Mouse (Mus musculus): ENCODE results near the gene Pex1. TPM values are rescaled to one million over a fixed set of nuclear protein-coding genes. Genes with fewer than 3 reads are reported as not detected.
"Not testable (repeated sequence)": the region's sequence is repeated elsewhere in the genome, so short reads cannot be mapped to it uniquely, and the experiment has no call there.

Gene Pex1
- total and polyA plus RNA-seq, 3 experiments, result 6.3 to 19.4 TPM; not detected in 1

- Histone ChIP-seq H3K4me3 (ENCODE audit: control insufficient read depth in 1 of 2, insufficient read depth in 1 of 2, low read depth in 2 of 2, low read length in 2 of 2) (peak overlapping the region; percentile 50 to 56), H3K36me3 (ENCODE audit: control insufficient read depth in 1 of 2, insufficient read depth in 2 of 2, low read length in 2 of 2) (peaks cover 0 to 23% of the 10 kb centered on the region in 2 experiments; a peak in 2 of 4 replicates), H3K4me1 (ENCODE audit: control insufficient read depth in 1 of 2, insufficient read depth in 2 of 2, low read length in 2 of 2) (peaks cover 6 to 25% of the 10 kb centered on the region in 2 experiments), H3K9ac (ENCODE audit: control insufficient read depth, low read depth, low read length, poor library complexity, severe bottlenecking) (peak overlapping the region; percentile 81), H3K27ac (ENCODE audit: control insufficient read depth, low read depth, low read length) (peak overlapping the region; percentile 97)
- not testable (repeated sequence) for H3K79me2 ChIP-seq (ENCODE audit: control insufficient read depth, insufficient read depth, low read length, poor library complexity); H3K9me3 ChIP-seq (replicated peaks; ENCODE audit: insufficient read depth, low read length); H3K27me3 ChIP-seq (ENCODE audit: control insufficient read depth in 1 of 2, insufficient read depth in 2 of 2, low read length in 2 of 2)
- TF ChIP-seq NELFE (IDR thresholded peaks at IDR 0.05; ENCODE audit: low read depth, low read length) (peak; percentile 62), TBP (IDR thresholded peaks at IDR 0.05; ENCODE audit: low read depth, low read length) (peak; percentile 50; the same call in 1 of the 2 replicates), NRF1 (IDR thresholded peaks at IDR 0.05; ENCODE audit: insufficient read depth, low read depth, low read length, poor library complexity, severe bottlenecking) (peak; percentile 33; the same call in 1 of the 2 replicates), MAX (IDR thresholded peaks at IDR 0.05; ENCODE audit: low read length) (peak; percentile 44; the same call in 1 of the 2 replicates), HCFC1 (IDR thresholded peaks at IDR 0.05; ENCODE audit: low read depth, low read length) (peak; percentile 52; the same call in 1 of the 2 replicates), EP300 (IDR thresholded peaks at IDR 0.05; ENCODE audit: low read depth in 1 of 2, low read length in 2 of 2) (0 out of 4 replicates have a peak, but pooled peaks of 1 of the 2 experiments have one; percentile 5), ETS1 (IDR thresholded peaks at IDR 0.05; ENCODE audit: low read depth, low read length) (peak; percentile 47), SIN3A (IDR thresholded peaks at IDR 0.05; ENCODE audit: low read length) (peak; percentile 83), MYC (IDR thresholded peaks at IDR 0.05; ENCODE audit: low read depth, low read length) (peak; percentile 61; the same call in 1 of the 2 replicates), POLR2A (IDR thresholded peaks at IDR 0.05; ENCODE audit: control insufficient read depth in 1 of 2, insufficient read depth in 1 of 2, low read depth in 1 of 2, low read length in 2 of 2, poor library complexity in 1 of 2) (peak in 1 of 2 experiments; percentile 50; a peak in 1 of 4 replicates)
- peak; percentile 73 for DNase-seq (ENCODE audit: low read depth, low spot score)
Observed at GRCm38 (mm10) chr5:3652903-3653575, 57.2 kb downstream of the Pex1 start.

- DNase-seq (ENCODE audit: low read depth, low spot score), result no peak
- H3K9ac ChIP-seq (ENCODE audit: control insufficient read depth, low read depth, low read length, poor library complexity, severe bottlenecking), result peak overlapping the region; percentile 81
- H3K4me3 ChIP-seq (ENCODE audit: control insufficient read depth in 1 of 2, insufficient read depth in 1 of 2, low read depth in 2 of 2, low read length in 2 of 2), result peak overlapping the region; percentile 43 to 56; a peak in 3 of 4 replicates
- peak overlapping the region; percentile 97 for H3K27ac ChIP-seq (ENCODE audit: control insufficient read depth, low read depth, low read length)
- peaks cover 3 to 25% of the 10 kb centered on the region in 2 experiments; a peak in 3 of 4 replicates for H3K4me1 ChIP-seq (ENCODE audit: control insufficient read depth in 1 of 2, insufficient read depth in 2 of 2, low read length in 2 of 2)
- H3K9me3 ChIP-seq (replicated peaks; ENCODE audit: insufficient read depth, low read length), result no peaks in the 10 kb centered on the region
- no peaks in the 10 kb centered on the region for H3K79me2 ChIP-seq (ENCODE audit: control insufficient read depth, insufficient read depth, low read length, poor library complexity)
- peaks cover 0 to 20% of the 10 kb centered on the region in 2 experiments; a peak in 2 of 4 replicates for H3K36me3 ChIP-seq (ENCODE audit: control insufficient read depth in 1 of 2, insufficient read depth in 2 of 2, low read length in 2 of 2)
- TF ChIP-seq ZMIZ1 (IDR thresholded peaks at IDR 0.05; ENCODE audit: low read depth, low read length), result 0 out of 2 replicates have a peak, but pooled peaks have one; percentile 34
- TF ChIP-seq GABPA (IDR thresholded peaks at IDR 0.05; ENCODE audit: low read depth, low read length), result no peak
- 0 out of 4 replicates have a peak, but pooled peaks of 1 of the 2 experiments have one; percentile 14 for TF ChIP-seq EP300 (IDR thresholded peaks at IDR 0.05; ENCODE audit: low read depth in 1 of 2, low read length in 2 of 2)
- no peak for TF ChIP-seq ZKSCAN1 (IDR thresholded peaks at IDR 0.05; ENCODE audit: low read depth, low read length)
- H3K27me3 ChIP-seq (ENCODE audit: control insufficient read depth in 1 of 2, insufficient read depth in 2 of 2, low read length in 2 of 2), result no peaks in the 10 kb centered on the region
Observed at GRCm38 (mm10) chr5:3653801-3654200, 57.9 kb downstream of the Pex1 start.

Data from MEL (cell line).